Mouse (Mus musculus) adrenal gland, adult 8-10 months (tissue): ENCODE results near the gene Mfsd5. TPM values are rescaled to one million over a fixed set of nuclear protein-coding genes. Genes with fewer than 3 reads are reported as not detected.

Experiments
- DNase-seq: peaks from one replicate; pipeline ENCODE4 v3.0.0; 2022
- total RNA-seq, 4 experiments: library from RNA; stranded (reverse); gene quantifications; 2 replicates each; pipeline ENCODE4 v1.2.4; 2022

The Mfsd5 gene
- total RNA-seq, 4 experiments from 2014 or later = 37.1 to 45.4 (median 39.5) TPM

GRCm38 (mm10) chr15:102248131-102248811, 31.0 kb upstream of the Mfsd5 start:
- DNase-seq = no peak

GRCm38 (mm10) chr15:102248812-102249191, 30.5 kb upstream of the Mfsd5 start:
- no peak for DNase-seq

GRCm38 (mm10) chr15:102249251-102249691, 30.0 kb upstream of the Mfsd5 start:
- DNase-seq = no peak

GRCm38 (mm10) chr15:102249967-102250366, 29.3 kb upstream of the Mfsd5 start:
- no peak for DNase-seq

- no peak for DNase-seq
These were observed 28.7 kb upstream of the Mfsd5 start for GRCm38 (mm10) chr15:102250521-102250920.

- no peak for DNase-seq
These were observed 23.6 kb upstream of the Mfsd5 start for GRCm38 (mm10) chr15:102255547-102256255.

DNA sequence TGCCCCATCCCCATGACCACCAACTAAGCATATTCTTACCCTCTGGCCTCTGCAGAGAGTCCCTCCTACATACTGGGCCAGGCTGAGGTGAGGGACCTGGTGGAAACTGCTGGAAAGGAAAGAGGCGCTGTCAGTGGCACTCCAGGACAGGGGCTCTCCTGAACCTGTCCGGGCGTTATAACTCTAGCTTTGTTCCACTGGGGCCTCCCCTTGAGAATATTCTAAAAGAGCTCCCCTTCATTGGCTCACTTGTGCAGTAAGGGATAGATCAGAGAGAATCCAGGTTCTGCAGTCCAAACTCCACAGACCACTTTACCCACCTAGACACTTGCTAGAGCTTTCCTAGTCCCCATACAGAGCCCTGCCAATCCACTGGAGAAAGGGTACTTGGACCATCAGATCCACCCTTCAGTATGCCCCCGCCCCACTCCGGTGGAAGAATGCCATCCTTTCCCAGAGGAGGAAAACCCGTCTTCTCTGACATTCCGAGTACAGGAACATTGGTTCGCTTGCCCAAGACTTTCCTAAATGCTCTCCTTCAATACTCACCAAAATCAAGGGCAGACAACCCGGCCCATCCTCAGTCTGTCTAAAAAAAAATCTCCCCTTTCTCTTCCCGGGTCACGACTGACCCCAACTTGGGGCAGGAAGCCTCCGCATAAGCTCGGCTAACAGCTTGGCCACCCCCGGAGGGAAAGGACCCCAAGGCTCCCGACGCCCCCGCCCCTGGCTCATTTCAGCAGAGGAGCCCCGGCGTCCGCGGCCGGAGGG, 22.6 kb upstream of the Mfsd5 start:
- DNase-seq = no peak

GRCm38 (mm10) chr15:102257202-102258075, 21.8 kb upstream of the Mfsd5 start, which contains the start of gene Rarg:
Gene Rarg, minus strand, starts transcription at chr15:102257517.
- no peak for DNase-seq

DNA sequence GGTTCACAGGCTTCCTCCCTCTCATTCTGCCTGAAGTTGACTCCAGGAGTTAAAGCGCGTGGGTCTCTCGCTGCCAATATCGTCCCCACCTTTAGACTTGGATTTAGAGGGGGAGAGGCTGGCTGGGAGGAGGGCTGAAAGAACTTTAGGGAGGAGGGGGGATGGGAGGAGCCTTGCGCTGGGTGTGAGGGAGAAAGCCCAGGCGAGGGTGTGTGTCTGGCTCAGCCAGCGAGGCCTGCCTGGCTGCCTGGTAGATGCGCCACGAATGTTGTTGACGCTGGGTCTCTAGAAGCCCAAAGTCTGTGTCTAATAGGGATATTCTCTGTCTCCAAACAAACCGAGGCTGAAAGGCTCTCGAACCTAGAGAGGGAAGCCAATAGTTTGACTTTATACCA, 21.2 kb upstream of the Mfsd5 start:
- DNase-seq = no peak

DNA sequence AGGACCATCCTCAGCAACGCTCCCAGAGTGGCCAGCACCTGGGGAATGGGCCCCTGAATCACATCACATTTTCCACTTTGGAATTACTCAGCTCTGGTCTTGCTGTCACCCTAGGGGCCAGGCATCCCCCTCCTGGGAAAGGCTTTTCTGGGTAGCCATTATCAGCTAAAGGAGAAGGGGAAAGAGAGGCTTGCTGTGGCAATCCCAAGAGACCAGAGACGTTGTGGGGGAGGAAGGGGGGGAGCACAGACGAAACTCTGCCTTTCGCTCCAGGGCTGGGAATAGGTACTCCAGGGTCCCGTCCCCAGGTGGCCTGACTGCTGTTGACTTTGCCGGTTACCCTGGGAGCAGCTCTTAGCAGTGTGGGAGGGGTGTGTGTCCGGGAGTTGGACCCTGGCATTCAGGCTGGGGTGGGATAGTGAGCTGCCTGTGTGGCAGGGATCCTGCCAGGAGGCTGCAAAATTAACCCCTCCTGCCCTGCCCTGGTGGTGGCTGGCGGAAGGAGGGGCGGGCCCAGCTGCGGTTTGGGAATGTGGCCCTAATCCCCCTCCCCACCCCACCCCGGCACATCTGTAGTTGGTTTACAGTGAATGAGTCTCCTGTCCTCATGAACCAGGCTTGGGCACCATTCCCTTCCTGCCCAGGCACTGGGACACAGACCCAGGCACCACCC, 20.5 kb upstream of the Mfsd5 start:
- DNase-seq = no peak

DNA sequence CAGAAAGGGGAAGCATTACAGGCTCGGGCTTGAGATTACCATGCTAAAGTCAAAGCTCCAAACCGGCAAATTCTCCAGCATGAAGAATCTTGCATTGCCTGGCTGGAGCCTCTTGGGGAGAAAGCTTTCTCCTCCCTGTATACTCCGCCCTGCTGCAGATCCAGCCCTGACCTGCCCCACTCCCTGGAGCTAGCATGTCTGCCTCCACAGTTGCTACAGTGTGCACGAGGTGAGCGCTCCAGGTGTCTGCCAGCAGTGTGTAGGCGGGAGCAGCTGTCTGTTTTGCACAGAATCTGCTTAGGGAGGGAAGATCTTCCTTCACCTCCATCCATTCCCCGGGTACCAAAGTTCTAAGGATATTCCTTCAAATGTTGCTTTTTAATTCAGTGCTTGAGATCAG, 16.7 kb upstream of the Mfsd5 start:
- DNase-seq = no peak

- DNase-seq = no peak
These were observed 16.2 kb upstream of the Mfsd5 start for GRCm38 (mm10) chr15:102263037-102263436.

DNA sequence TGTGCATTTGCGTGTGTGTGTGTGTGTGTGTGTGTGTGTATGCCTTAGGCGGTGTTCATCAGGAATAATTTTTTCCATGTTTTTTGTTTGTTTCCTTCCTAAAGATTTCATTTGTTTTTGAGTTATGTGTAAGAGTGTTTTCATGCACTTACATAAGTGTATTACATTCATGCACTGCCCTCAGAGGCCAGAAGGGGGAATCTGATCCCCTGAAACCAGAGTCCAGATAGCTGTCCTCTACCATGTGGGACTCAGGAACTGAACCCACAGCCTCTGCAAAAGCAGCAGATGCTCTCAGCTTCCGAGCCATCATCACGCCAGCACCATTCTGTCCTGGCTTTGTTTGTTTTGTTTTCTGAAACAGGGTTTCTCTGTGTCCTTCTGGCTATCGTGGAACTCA, 13.7 kb upstream of the Mfsd5 start:
- no peak for DNase-seq

DNA sequence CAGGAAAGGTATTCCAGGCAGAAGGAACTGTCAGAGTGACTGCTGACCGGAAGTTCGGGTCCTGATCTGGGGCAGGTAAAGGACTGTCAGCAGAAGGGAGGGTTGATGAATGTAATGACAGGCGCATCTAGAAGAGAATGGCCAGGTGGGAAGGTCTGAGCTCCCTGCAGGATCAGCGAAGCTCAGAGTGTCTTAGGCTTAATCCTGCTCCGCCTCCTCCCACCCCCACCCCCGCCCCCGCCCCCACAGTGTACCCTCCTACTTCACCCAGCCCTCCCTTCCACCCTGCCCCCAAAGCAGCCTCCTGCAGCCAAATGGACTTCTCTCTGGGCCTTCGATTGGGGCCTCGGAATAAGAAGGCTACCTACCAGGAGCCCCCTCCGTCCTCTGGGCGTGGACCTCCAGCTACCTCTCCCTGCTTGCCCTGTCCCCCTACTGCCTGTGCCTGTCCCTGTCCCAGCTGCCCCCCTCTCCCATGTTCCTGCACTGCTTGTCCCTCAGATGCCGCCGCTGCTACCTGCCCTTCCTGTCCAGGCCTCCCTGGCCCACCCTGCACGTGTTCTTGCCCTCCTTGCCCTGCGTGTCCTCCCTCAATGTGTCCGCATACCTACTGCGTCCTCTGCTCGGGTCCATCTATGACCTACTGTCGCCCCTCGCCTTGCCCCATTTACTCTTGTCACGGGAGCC, 8.8 kb upstream of the Mfsd5 start, which contains the start of gene Gm9918:
Gm9918 (plus strand) TSS at position 290 of the 687 bp plus-strand sequence.
- no peak for DNase-seq

DNA sequence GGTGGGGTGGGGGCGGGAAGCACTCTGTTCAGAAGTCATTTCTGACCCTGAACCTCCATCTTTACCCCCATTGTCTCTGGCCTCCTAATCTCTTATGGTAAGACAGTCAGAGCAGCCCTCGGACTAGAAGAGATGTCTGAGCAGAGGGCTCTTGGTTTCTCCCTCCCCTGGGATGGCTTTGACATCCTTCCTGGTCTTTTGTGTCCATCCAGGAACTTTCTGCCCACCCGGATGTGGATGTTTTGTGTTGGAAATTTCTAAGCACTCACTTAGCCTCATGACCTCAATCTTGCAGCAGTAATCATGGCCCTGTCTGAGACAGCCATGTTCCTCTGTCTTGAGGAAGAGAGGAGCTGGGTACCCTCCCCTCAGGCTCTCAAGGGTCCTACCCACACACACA, 7.8 kb upstream of the Mfsd5 start:
- no peak for DNase-seq

DNA sequence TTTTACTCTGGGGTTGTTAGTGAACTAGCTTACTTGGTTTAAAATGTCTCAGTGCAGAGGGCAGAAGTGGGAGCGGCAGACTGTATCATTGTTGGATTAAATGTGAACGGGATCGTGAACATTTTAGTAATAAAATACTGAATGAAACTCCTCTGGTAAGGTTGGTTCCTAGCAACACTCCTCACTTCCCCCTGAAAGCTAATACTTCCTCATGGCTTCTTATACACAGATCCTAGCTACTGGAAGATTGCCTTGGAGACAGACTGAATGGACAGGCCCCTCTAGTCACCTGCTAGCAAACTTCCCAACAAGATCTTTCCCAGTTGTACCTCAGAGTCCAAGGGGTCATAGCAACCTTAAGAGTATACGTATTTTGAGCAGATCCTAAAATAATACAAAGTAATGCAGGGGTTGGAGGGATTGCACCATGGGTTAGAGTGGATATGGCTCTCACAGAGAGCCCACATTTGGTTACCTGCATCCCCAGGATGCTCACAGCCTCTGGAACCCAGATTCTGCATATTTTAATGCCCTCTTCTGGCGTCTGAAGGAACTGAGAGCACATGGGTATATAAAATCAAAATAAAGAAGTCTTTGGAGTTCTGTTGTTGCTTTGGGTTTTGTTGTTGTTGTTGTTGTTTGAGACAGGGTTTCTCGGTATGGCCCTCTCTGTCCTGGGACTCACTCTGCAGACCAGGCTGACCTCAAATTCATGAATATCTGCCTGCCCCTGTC, 5.1 kb upstream of the Mfsd5 start:
- no peak for DNase-seq

- DNase-seq = no peak
These were observed 545 bp upstream of the Mfsd5 start for GRCm38 (mm10) chr15:102278726-102279091.

DNA sequence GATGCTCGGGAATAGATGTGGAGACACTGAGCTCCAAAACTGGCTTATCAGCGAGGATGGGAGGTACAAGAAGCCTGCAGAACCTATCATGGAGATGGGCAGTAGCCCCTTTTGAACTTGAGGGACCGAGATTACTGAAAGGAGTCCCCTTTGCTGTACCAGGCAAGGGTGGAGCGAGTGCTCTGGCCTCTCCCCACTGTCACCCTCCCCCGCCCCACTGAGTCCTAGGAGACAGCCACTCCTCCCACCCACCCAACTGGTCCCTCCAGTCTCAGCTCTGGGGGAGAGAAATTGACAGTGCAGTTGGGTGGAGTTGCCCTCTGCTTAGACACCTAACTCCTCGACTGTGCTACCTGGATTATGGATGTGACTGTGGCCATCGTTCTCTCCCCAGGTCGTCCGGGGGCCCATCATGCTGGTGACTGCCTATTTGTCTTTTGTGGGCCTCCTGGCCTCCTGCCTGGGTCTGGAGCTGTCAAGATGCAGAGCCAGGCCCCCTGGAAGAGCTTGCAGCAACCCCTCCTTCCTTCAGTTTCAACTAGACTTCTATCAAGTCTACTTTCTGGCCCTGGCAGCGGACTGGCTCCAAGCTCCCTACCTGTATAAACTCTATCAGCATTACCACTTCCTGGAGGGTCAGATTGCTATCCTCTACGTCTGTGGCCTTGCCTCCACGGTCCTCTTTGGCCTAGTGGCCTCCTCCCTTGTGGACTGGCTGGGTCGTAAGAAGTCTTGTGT, 698 bp downstream of the Mfsd5 start:
- no peak for DNase-seq

DNA sequence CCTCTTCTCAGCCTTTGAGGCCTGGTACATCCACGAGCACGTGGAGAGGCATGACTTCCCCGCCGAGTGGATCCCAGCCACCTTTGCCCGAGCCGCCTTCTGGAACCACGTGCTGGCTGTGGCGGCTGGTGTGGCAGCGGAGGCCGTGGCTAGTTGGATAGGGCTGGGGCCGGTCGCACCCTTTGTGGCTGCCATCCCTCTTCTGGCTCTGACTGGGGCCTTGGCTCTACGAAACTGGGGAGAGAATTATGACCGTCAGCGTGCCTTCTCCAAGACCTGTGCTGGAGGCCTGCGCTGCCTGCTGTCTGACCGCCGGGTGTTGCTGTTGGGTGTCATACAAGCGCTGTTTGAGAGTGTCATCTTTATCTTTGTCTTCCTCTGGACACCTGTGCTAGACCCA, 1.4 kb downstream of the Mfsd5 start:
- DNase-seq = no peak
